Mouse (Mus musculus): ENCODE results near the gene Pip5k1a.
"Not testable (repeated sequence)": the region's sequence is repeated elsewhere in the genome, so short reads cannot be mapped to it uniquely, and the experiment has no call there.

Gene Pip5k1a

DNA sequence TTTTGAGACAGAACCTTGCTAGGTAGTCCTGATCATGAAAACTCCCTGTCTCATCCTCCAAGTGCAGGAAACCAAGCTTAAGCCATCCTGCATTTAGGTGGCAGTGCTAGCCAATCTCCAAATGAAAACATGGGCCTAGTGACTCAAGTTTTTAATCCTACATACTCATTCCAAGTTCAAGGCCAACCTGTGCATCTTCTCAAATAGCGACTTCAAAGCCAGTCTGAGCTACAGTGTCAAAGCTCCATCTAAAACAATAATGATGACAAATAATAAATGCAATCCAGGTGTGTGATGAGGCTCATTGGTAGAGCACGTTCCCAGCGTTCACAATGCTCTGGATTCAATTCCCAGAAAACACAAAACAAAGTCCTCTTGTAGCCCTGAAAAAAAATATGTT is 65.1 kb downstream of the Pip5k1a start:
- DNase-seq, result no peak

DNA sequence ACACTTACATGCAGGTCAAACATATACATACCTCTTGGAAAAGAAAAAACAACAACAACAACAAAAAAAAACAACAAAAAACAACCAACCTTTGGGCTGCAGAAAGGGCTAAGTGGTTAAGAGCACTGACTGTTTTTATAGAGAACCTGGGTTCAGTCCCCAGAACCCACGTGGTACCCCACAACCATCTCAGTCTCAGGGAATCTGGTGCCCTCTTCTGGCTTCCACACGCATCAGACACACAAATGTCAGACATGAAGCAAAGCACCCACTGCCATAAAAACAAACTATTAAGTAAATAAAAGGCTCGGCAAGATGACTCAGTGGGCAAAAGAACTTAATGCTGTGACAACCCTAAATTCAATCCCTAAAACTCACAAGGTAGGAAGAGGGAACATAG is 76.8 kb downstream of the Pip5k1a start:
- DNase-seq, result no peak

DNA sequence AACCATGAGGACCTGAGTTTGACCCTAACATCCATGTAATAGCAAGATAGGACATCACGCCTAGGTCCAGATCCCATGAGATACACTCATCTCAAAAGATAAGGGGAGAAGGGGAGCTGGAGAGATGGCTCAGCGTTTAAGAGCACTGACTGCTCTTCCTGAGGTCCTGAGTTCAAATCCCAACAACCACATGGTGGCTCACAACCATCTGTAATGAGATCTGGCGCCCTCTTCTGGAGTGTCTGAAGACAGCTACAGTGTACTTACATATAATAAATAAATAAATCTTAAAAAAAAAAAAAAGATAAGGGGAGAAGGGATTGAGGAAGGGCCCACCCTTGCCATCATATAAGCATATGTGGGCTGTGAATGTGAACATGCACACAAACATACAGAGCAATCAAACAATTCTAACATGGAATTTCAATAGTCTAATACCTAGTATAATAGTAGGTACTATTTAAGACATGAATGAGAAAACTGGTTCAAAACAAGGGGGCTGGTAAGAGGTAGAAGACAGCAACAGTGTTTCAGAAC is 77.4 kb downstream of the Pip5k1a start:
- not testable (repeated sequence) for DNase-seq

DNA sequence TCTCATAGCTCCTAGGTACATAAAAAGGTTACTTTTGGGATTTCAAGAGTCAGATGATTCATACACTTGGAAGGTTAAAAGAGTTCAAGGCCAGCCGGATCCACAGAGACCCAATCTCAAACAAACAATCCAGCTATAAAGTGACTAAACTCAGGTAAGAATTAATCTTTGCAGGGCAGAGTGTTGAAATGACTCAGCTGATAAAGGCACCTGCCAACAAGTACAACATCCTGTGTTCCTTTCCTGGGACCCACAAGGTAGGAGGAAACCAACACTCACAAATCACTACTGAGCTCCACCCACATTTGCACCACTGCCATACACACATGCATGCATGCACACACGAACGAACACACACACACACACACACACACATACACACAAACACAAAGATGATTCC is 78.1 kb downstream of the Pip5k1a start:
- DNase-seq, result no peak

DNA sequence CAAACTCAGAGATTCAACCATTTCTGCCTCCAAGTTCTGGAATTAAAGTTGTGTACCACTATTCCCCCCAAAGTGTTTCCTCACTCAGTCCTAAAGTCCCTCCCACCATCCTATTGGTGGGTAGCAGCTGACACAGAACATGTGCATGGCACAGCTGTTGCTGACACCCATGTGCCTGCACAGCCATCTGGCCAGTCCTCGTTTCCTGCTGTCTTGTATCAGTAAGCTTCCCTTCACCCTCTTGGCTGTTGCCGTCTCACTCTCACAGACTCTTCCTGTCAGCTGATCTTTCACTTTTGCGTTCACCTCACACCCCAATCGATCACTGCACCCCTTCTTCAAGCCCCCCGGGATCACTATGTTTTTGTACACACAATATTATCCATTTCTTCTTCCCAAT is 79.0 kb downstream of the Pip5k1a start:
- DNase-seq, result no peak

DNA sequence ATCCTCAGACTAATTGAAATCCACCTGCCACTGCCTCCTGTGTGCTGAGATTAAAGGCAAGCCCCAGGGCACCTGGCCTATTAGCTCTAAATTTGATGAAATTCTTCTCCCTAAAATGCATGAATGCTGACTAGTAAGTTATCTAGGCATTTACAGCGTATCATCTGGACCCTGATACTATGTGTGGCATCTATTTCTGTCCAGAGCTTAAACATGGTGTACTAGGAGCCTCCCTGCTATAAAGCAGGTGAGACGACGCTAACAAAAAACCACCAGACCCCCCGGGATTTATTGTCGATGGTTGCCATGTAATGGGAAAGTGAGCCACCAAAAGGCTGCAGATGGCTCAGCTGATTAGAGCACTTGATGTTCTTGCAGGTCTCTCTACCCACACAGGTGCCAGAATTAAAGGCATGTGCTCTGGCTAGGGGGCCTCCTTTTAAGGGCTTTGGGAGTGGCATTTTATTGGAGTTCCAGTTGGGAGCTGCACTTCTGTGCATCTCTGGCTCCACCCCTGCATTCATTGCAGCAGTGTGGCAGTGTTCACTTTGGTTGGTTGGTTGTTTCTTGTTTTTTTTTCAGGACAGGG is 79.6 kb downstream of the Pip5k1a start:
- no peak for DNase-seq

DNA sequence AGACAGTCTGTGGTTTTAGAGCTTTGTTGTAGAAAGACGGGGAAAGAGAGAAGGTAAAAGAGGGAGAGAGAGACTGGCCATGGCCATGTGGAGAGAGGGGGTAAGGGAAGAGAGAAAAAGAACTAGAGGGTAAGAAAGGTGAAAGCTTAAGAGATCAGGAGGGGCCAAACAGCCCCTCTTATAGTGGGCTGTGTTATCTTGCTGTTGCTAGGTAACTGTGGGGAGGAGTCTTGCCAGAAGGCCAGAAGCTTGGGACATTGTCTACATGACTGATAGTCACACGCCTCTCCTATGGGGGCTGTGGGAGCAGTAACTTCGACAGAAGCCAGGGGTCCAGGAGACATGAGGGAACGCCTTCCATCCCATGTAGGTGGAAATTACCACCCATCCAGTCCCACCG is 81.5 kb downstream of the Pip5k1a start:
- DNase-seq, result no peak

DNA sequence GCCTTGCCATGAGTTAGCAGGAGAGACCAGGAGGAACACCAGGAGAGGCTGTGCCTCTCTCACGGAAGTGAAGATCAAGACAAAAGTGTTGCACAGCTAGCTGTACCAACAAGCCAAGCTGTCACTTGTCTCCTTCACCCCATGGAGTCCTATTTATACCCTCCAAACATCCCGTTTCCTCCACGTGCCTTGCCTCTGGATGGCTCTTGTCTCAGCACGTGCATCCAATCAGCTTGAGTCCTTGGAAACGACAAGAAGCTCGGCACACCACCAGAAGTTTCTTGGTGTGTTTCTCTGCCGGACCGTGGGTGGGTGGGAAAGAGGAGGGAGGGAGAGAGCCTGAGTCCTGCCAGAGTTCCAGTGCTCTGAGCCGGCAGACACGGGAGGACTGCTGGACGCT is 82.2 kb downstream of the Pip5k1a start:
- no peak for DNase-seq

DNA sequence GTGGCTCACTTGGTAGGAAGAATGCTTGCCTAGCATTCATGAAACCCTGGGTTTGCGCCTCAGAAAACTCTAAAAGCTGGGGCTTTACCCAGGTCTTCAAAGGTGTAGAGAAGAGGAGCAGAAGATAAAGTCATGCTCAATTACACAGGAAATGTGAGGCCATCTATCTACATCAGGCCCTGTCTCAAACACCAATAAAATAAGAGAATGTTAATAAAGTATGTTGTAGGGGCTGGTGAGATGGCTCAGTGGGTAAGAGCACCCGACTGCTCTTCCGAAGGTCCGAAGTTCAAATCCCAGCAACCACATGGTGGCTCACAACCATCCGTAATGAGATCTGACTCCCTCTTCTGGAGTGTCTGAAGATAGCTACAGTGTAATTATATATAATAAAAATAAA is 85.8 kb downstream of the Pip5k1a start:
- not testable (repeated sequence) for DNase-seq

DNA sequence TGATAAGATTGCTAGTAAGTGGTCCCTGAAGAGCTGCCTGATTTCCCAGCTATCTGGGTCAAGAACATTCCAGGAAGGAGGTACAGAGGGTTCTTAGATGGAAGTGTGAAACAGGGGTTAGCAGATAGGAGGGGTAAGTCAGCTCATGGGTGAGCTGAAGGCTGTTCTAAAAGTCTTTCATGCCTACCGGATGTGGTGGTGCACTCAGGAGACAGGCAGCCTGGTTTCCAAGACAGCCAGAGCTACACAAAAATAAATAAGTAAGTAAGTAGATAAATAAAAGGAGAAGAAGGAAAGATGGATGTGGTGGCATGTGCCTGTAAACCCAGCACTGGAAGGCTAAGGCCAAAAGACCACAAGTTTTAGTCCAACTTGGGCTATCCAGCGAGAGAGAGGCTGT is 88.0 kb downstream of the Pip5k1a start:
- DNase-seq, result no peak

DNA sequence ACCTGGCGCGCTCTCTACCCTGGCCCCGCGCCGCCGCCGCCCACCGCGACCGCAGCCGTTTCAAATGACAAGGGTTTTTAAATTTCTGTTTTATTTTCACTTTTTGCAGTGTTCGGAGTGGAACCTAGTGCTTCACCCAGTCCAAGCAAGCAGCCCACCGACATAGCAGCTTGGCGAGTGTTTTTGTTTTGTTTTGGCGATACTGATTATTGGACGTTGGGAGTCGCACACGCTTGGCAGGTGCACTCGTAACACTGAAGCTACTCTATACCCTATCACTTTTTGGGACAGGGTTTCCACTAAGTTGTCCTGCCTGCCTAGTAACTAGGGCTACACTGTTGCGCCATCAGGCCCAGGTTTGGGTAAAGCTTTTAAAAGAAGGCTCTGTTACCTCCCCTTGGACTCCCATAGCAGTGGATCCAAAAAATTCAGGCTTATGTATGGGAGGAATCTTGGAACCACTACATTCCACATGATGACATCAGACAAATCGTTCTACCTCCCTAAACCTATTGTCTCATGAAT is 90.1 kb downstream of the Pip5k1a start:
- no peak for DNase-seq

DNA sequence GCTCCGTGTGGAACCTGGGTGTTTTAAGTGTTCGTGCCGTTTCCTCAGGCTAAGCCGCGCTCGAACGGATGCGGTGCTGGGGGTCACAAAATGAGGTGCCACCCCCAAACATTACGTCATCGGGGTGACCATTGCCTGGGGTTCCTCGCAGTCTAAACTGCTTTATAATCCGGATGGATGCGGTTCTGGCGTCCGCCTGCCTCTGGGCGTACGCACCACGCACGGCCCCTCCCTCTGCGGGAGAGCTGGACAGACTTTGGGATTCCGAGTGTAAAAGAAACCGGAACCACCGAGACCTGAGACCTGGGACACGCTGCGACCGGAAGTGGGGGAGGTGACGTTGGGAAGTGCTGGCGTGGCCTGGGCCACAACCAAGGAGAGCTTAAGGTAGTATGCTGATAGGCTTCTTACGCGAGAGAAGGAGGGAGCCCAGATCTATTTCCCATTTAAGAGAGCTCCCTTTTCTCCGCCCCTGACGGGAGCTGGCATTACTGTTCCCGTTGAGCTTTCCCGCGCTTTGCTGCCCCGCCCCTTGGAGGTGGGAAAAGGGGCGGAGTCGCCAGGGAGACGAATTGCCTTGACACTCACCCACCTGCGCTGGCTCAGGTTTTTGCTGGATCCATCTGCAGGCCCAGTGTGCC is 90.7 kb downstream of the Pip5k1a start:
- peak; percentile 98 for DNase-seq

DNA sequence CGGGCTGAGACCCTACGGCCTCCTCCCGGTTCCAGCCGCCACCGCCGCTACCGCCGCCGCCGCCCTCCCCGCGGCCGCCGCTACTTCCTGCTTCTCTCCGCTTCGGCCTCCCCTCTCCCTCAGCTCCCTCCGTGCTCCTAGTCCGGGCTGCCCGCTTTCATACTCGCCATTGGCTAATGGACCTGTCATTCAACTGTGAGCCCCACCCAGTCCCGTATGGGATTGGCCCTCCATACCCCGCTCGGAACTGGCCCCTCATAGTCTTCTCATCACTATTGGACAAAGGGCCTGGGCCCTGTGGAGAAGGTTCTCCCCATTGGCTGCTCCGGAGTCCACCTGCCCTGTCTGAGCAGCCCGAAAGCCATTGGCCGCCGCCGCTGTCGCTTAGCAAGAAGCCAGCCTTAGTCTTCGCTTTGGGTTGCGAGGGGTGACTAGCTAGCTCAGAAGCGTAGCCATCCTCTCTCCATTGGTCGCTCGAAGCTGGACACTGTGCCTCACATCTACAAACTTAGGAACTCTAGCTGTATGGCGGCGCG is 91.3 kb downstream of the Pip5k1a start, which contains the start of gene Zfp687:
Gene Zfp687 (minus strand): TSS at position 112 of the 536 bp plus-strand sequence.
- DNase-seq, result peak; percentile 100

DNA sequence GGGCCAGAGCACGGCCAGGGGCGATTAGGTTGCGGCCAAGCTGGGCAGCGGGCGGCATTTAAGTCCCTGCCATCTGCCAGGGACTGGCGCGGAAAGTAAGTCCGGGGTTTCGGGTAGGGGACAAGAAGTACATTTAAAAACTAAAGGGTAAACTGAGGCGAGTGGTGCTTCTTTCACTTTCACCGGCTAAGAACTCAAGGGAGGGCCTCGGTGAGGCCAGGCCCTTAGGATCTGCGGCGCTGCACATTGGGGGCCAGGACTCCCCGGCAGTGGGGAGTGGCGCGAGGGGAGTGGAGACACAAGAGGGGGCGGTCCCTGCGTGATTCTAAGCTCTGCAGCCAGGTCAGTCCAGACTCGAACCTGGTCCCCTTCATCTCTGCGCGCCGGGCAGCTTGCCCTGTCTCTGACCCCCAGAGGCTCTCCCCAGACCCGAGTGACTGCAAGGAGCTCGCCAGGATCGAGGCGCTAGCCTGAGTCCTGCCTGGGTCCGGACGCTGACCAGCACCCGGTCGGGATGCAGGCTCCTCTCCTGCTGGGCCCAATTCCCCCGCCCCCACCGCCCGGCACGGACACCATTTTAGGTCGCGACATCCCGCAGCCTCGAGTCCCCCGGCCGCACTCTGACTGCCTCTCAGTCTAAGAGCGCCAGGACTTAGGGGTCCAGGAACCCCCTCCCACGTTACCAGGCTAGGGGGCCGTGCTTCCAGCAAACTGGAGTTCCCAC is 92.1 kb downstream of the Pip5k1a start:
- DNase-seq, result peak; percentile 71

DNA sequence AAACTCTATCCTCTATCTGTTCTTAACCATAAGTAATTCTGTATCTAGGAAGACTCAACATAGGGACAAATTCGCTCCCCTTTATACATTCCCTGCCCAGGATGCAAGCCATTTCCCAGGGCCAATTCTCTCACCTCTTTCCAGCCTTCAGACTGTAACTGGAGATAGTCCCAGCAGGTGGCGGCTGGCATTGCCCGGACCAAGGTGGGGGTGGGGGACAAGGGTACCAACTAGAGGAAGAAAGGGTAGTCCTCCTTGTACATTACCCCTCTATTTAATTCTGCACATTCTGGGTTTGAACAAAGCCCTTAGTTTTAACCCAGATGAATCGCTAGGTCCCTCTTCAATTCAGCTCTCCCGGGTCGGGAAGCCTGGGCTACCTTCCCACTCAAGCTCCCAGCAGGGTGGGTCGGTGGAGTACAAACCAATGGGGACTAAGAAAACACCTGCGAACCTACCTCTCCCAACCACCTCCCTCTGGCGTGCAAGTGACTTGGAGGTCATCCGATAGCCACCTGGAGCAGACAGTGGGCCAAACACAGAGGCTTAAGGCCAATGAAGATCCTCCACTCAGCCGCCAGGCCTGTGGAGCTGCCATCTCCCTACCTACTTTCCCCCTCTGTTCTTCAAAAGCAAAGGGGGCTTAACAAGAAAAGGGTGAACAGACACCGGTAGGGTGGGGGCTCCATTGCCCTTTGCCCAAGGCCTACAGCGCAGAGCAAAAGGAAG is 92.9 kb downstream of the Pip5k1a start:
- DNase-seq, result peak; percentile 69

DNA sequence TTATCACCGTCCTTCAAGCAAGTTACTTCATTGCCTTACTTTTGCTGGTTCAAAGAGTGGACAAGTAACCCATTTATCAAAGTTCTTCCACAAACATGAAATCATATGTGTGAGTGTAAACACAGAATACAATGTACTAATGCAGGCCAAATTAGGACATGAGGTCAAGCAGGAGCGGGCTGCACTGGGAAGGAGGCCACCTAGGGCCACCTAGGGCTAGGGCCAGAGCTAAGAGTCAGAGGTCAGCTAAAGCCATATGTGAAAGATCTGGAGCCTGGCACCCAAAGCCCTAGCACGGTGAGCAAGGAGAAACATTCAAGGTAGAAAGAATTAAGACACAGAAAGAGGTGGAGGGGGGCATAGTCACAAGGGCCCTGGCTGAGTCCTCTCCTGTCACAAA is 93.7 kb downstream of the Pip5k1a start:
- peak; percentile 35 for DNase-seq

DNA sequence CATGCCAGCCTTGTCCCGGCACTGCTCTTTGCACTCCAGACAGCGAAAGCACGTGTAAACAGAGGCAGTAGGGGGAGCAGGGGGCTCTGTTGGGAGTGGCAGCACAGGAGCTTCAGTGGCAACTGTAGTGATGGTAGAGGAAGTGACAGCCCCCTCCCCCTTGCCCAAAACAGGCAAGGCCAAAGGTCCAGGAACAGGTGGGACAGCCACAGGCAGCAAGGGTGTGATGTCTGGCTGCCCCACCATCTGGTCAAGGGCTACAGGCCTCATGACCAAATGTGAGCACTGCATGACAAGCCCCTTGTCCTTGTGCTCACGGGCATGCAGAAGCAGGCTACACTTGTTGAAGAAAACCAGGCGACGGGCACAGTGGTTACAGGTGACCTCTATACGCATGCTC is 96.3 kb downstream of the Pip5k1a start:
- DNase-seq, result no peak

Data from cerebellum, adult 11 months (tissue).